Mouse (Mus musculus): Measurements from ENCODE around the gene Coq3.

Coq3 gene

GRCm38 (mm10) chr4:21879565-21880220 lies at the start of gene Coq3:
Coq3 (plus strand) TSS chr4:21879673.
- DNase-seq: peak; percentile 79

GRCm38 (mm10) chr4:21832844-21833243 lies 46.6 kb upstream of the Coq3 start:
- DNase-seq: no peak

GRCm38 (mm10) chr4:21847481-21848286 lies 31.8 kb upstream of the Coq3 start, which contains the start of gene Pnisr:
Pnisr (plus strand) TSS chr4:21847583.
- peak; percentile 94 for DNase-seq

GRCm38 (mm10) chr4:21848287-21848630 lies 31.2 kb upstream of the Coq3 start:
- peak; percentile 88 for DNase-seq

- no peak for DNase-seq
Observed at GRCm38 (mm10) chr4:21857481-21857880, 22.0 kb upstream of the Coq3 start.

- no peak for DNase-seq
Observed at GRCm38 (mm10) chr4:21865226-21865625, 14.2 kb upstream of the Coq3 start.

- no peak for DNase-seq
Observed at GRCm38 (mm10) chr4:21878776-21879175, 697 bp upstream of the Coq3 start.

- DNase-seq: no peak
Observed at GRCm38 (mm10) chr4:21882806-21883205, 3.3 kb downstream of the Coq3 start.

GRCm38 (mm10) chr4:21885831-21886230 lies 6.4 kb downstream of the Coq3 start:
- DNase-seq: no peak

GRCm38 (mm10) chr4:21930971-21931771 lies 51.7 kb downstream of the Coq3 start, which contains the start of gene Faxc:
Faxc (plus strand) TSS chr4:21931329.
- peak; percentile 83 for DNase-seq

- peak; percentile 29 for DNase-seq
Observed at GRCm38 (mm10) chr4:21931772-21932630, 52.5 kb downstream of the Coq3 start.

- no peak for DNase-seq
Observed at GRCm38 (mm10) chr4:21935378-21935777, 55.9 kb downstream of the Coq3 start.

GRCm38 (mm10) chr4:21936424-21936823 lies 57.0 kb downstream of the Coq3 start:
- DNase-seq: no peak

- no peak for DNase-seq
Observed at GRCm38 (mm10) chr4:21937890-21938289, 58.4 kb downstream of the Coq3 start.

GRCm38 (mm10) chr4:21944672-21945071 lies 65.2 kb downstream of the Coq3 start:
- no peak for DNase-seq

GRCm38 (mm10) chr4:21951444-21951843 lies 72.0 kb downstream of the Coq3 start:
- no peak for DNase-seq

- DNase-seq: no peak
Observed at GRCm38 (mm10) chr4:21952255-21952654, 72.8 kb downstream of the Coq3 start.

- DNase-seq: peak; percentile 15
Observed at GRCm38 (mm10) chr4:21957570-21958321, 78.3 kb downstream of the Coq3 start.

Measured in cerebellum, adult 11-12 months (tissue).